Mouse (Mus musculus): ENCODE measurements around the gene Dctn3.

The Dctn3 gene

GRCm38 (mm10) chr4:41740380-41741157 is 17.6 kb upstream of the Dctn3 start:
- in situ Hi-C loops (cut with MboI, MseI), result loop anchor here (10.0 to 25.0 kb wide), 2 partner anchors 1036 to 1478 kb away; partner anchors contain the start of genes Aptx, Smim27 and Topors

GRCm38 (mm10) chr4:41739260-41739659 is 16.3 kb upstream of the Dctn3 start:
- in situ Hi-C loops (cut with MboI, MseI), result loop anchor here (25.0 kb wide), 1 partner anchor 1477 kb away; the partner anchor contains the start of genes Smim27 and Topors

- in situ Hi-C loops (cut with MboI, MseI), result loop anchor here (25.0 kb wide), 1 partner anchor 1476 kb away; the partner anchor contains the start of genes Smim27 and Topors
Observed at GRCm38 (mm10) chr4:41738256-41738603, 15.3 kb upstream of the Dctn3 start.

- in situ Hi-C loops (cut with MboI, MseI), result loop anchor here (25.0 kb wide), 1 partner anchor 1475 kb away; the partner anchor contains the start of genes Smim27 and Topors
Observed at GRCm38 (mm10) chr4:41737602-41738255, 14.8 kb upstream of the Dctn3 start.

GRCm38 (mm10) chr4:41731052-41731765 is 8.2 kb upstream of the Dctn3 start, which contains the start of gene Arid3c:
Arid3c (minus strand) TSS chr4:41731142.
- in situ Hi-C loops (cut with MboI, MseI), result loop anchor here (25.0 kb wide), 1 partner anchor 1469 kb away; the partner anchor contains the start of genes Smim27 and Topors

GRCm38 (mm10) chr4:41726826-41727621 is 4.1 kb upstream of the Dctn3 start:
- in situ Hi-C loops (cut with MboI, MseI), result loop anchor here (25.0 kb wide), 1 partner anchor 1465 kb away; the partner anchor contains the start of genes Smim27 and Topors

- in situ Hi-C loops (cut with MboI, MseI), result loop anchor here (5.0 to 25.0 kb wide), 2 partner anchors 150 to 630 kb away; partner anchors contain the start of genes Aqp3, Dnaic1 and Fam219a
Observed at GRCm38 (mm10) chr4:41716834-41717233, 6.1 kb downstream of the Dctn3 start.

GRCm38 (mm10) chr4:41715596-41715995 is 7.4 kb downstream of the Dctn3 start:
- in situ Hi-C loops (cut with MboI, MseI), result loop anchor here (5.0 to 25.0 kb wide), 2 partner anchors 148 to 628 kb away; partner anchors contain the start of genes Aqp3, Dnaic1 and Fam219a

GRCm38 (mm10) chr4:41715082-41715481 is 7.9 kb downstream of the Dctn3 start:
- in situ Hi-C loops (cut with MboI, MseI), result loop anchor here (5.0 to 25.0 kb wide), 2 partner anchors 148 to 628 kb away; partner anchors contain the start of genes Aqp3, Dnaic1 and Fam219a

GRCm38 (mm10) chr4:41714276-41714675 is 8.7 kb downstream of the Dctn3 start:
- in situ Hi-C loops (cut with MboI, MseI), result loop anchor here (25.0 kb wide), 1 partner anchor 627 kb away; the partner anchor contains the start of gene Aqp3

- in situ Hi-C loops (cut with MboI, MseI), result loop anchor here (25.0 kb wide), 1 partner anchor 626 kb away; the partner anchor contains the start of gene Aqp3
Observed at GRCm38 (mm10) chr4:41713197-41714067, 9.5 kb downstream of the Dctn3 start, which contains the start of gene Rpp25l. Rpp25l (minus strand) TSS chr4:41713534.

GRCm38 (mm10) chr4:41712421-41713196 is 10.4 kb downstream of the Dctn3 start:
- in situ Hi-C loops (cut with MboI, MseI), result loop anchor here (25.0 kb wide), 1 partner anchor 625 kb away; the partner anchor contains the start of gene Aqp3

GRCm38 (mm10) chr4:41711705-41712375 is 11.1 kb downstream of the Dctn3 start:
- in situ Hi-C loops (cut with MboI, MseI), result loop anchor here (25.0 kb wide), 1 partner anchor 625 kb away; the partner anchor contains the start of gene Aqp3

GRCm38 (mm10) chr4:41710229-41710628 is 12.7 kb downstream of the Dctn3 start:
- in situ Hi-C loops (cut with MboI, MseI), result loop anchor here (25.0 kb wide), 1 partner anchor 623 kb away; the partner anchor contains the start of gene Aqp3

- in situ Hi-C loops (cut with MboI, MseI), result loop anchor here (25.0 kb wide), 1 partner anchor 621 kb away; the partner anchor contains the start of gene Aqp3
Observed at GRCm38 (mm10) chr4:41708192-41708745, 14.7 kb downstream of the Dctn3 start.

- in situ Hi-C loops (cut with MboI, MseI), result loop anchor here (25.0 kb wide), 1 partner anchor 620 kb away; the partner anchor contains the start of gene Aqp3
Observed at GRCm38 (mm10) chr4:41707011-41707535, 15.9 kb downstream of the Dctn3 start.
